Mouse (Mus musculus): ENCODE data around the gene Xlr5a.
"Not testable (repeated sequence)": the region's sequence is repeated elsewhere in the genome, so short reads cannot be mapped to it uniquely, and the experiment has no call there.

Xlr5a gene

DNA sequence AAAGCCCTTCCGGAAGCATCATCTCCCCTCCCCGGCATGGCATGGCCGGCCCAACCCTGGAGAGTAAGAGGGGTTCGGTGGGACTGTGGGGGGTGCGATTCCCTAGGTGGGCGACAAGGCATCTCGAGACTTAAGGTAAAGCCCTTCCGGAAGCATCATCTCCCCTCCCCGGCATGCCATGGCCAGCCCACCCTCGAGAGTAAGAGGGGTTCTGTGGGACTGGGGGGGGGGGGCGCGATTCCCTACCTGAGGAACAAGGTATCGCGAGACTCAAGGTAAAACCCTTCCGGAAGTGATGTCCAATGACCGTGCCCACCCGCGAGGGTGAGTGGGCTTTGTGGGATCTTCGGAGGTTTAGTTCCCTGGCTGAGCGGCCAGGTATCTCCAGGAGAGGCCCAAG lies 144.3 kb downstream of the Xlr5a start, which contains the start of gene Xlr5b:
Gene Xlr5b (plus strand): TSS at position 301 of the 400 bp plus-strand sequence.
- not testable (repeated sequence) for DNase-seq (ENCODE audit: low read depth, low spot score)

DNA sequence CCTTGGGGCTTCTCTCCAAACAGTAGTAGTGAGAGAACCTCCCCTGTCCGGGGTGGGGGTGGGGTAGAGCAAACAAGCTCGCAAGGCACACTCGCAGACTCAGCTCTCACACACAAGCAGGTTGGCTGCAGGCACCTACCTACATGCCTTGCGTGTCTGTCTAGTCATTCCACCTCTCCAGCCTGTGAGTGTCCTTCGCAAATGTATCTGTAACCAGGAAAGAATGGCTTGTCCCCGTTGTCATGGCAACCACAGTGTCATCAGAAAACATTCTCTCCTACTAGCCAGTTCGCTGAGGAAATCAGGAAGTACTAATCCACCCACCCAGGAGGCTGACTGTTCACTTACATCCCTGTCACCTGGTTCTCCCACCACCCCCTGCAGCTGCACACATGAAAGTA lies 149.6 kb downstream of the Xlr5a start:
- DNase-seq (ENCODE audit: low read depth, low spot score) = not testable (repeated sequence)

DNA sequence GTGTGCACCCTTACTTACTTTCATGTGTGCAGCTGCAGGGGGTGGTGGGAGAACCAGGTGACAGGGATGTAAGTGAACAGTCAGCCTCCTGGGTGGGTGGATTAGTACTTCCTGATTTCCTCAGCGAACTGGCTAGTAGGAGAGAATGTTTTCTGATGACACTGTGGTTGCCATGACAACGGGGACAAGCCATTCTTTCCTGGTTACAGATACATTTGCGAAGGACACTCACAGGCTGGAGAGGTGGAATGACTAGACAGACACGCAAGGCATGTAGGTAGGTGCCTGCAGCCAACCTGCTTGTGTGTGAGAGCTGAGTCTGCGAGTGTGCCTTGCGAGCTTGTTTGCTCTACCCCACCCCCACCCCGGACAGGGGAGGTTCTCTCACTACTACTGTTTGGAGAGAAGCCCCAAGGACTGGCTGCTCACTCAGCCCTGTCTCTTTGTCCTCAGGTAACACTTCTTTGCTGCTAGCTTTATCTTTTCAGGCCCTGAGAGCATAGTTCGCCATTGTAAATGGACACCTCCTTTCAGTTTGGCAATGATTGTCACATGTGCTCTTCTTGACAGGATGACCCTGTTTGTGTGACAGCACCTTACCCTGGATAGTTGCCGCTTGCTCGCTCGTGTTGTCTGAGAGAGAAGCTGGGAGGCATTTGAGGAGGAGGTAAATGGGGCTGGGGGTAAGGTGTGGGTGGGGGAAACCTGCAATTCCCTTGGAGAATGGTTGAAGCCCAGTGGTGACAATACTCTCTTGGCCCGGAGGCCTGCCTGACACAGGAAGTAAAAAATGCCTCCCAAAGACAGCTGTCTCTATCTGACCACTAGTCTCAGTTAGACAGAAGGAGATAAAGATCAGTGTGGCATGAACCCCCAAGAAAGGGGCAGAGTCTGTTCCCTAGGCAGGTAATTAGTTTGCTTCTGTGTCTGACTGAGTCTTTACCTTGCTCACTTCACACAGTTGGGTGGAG lies 169.6 kb downstream of the Xlr5a start:
- DNase-seq (ENCODE audit: low read depth, low spot score) = not testable (repeated sequence)

DNA sequence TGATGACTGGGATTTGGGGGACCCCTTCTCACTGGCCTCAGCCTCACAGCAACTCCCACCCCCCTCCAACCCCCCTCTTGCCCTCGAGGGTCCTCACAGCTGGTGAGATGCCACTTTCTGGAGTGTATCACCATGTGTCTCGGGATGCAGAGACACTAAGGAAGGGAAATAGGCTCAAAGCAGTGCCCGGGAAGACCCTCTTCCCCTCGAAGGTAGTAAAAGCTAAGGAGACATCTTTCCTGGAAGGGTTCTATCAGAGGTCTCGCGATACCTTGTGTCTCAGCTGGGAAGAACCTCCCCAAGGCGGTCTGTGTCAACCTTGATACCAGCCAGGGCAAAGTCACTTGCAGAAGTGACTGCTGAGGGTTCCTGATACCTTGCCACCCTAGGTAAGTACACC lies 176.0 kb downstream of the Xlr5a start, which contains the start of gene Gm14685:
Gene Gm14685 (plus strand): TSS at position 301 of the 400 bp plus-strand sequence.
- DNase-seq (ENCODE audit: low read depth, low spot score) = not testable (repeated sequence)

DNA sequence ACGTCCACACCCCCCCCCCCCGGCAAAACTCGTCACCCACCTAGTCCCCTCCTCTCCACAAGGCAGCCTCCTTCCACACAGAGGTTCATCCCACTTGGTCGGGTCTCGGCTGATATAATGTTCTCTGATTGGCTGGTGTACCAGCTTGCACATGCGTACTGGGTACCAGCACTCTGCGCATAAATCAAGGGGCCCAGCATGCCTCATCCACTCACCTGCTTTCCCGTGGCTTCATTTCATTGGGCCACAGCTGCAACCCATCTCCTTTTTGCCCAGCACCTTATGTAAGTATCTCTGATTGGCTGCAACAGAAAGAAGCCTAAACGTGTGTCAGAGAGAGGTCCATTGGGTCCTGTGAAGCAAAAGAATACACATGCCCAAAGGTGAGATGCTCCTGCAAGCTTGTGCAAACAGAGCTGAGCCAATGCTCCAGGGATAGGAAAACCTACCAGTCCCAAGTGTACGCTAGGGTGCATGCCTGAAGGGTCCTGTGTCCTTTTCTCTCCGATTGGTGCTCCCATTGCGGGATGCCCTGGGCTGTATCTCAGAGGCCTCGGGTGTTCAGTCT lies 195.8 kb downstream of the Xlr5a start, which contains the start of gene Xlr3a:
Gene Xlr3a (minus strand): TSS at position 155 of the 568 bp plus-strand sequence.
- DNase-seq (ENCODE audit: low read depth, low spot score) = peak; percentile 4

DNA sequence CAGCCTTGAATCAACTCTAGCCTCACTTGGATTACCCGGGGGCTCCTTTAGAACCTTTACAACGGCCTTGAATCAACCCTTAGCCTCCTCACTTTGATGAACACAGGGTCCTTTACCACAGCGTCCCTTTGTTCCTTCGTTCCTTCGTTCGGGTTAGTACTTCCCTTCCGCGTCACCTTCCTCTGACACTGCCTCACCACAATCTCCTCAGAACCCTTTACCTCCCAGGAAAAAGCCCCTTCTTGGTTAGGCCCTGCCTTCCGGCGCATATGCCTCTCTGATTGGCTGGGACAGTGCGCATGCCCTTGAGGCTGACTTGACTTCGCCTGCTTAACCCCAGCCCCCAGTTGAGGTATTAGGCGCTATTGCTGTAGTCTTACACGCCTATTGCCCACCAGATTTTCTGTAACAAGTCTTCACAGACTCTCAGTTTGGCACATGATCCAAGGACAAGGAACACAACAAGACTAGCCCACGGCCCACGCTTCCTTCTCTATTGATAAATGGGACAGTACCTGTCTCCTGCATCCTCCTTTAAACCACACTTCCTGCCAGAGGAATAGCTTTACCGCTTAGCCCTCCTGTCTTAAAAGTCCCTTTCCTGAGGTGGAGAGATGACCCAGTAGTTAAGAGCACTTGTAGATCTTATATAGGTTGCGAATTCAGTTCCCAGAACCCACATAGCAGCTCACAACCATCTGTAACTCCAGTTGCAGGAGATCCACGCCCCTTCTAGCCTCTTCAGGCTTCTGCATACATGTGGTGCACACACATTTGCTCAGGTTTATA lies 210.3 kb downstream of the Xlr5a start, which contains the start of gene Xlr4a:
Gene Xlr4a (minus strand): TSS at position 212 of the 789 bp plus-strand sequence.
- peak; percentile 67 for DNase-seq (ENCODE audit: low read depth, low spot score)

DNA sequence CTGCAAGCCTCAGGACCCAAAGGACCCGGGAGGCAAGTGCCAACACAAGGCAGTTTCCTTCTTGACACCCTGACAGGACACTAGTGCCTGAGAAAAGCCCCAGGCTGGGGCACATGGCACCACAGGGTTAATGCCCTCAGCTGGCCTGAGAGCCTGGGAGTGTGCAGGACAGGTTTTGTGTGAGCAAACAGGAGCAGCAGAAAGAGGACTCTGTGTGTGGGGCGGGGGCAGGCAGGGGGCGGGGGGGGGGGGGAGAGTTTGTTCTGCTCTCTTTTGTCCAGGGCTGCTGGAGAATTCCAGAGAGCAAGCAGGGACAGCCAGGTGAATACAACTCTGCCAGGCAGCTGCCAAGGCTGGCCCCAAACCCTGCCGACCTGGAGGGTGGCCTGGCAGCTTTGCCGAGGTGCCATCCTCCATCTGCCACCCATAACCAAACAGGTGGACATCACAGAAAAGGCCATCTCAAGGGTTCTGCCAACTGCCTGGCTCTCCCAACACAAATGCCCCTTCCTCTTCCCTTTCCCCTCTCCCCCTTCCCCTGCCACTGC lies 225.9 kb downstream of the Xlr5a start:
- DNase-seq (ENCODE audit: low read depth, low spot score) = not testable (repeated sequence)

DNA sequence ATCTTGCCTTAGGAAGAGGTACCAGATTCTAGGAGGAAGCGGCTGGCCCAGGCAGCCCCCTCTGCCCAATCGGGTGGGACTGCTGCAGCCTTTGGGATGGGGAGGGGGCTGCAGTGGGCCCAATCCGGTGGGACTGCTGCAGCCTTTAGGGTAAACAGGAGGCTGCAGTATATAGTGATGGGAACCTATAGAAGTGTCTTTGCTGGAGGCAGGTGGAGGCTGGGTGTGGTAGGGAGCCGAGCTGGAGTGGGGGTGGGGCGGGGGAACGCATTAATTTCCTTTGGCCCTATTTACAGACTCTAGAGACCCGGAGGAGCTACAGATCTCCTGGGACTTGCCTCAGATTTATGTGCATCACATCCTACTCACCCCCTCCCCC lies 228.4 kb downstream of the Xlr5a start, which contains the start of gene Pnma3:
Gene Pnma3 (plus strand): TSS at position 373 of the 379 bp plus-strand sequence.
- DNase-seq (ENCODE audit: low read depth, low spot score) = no peak

DNA sequence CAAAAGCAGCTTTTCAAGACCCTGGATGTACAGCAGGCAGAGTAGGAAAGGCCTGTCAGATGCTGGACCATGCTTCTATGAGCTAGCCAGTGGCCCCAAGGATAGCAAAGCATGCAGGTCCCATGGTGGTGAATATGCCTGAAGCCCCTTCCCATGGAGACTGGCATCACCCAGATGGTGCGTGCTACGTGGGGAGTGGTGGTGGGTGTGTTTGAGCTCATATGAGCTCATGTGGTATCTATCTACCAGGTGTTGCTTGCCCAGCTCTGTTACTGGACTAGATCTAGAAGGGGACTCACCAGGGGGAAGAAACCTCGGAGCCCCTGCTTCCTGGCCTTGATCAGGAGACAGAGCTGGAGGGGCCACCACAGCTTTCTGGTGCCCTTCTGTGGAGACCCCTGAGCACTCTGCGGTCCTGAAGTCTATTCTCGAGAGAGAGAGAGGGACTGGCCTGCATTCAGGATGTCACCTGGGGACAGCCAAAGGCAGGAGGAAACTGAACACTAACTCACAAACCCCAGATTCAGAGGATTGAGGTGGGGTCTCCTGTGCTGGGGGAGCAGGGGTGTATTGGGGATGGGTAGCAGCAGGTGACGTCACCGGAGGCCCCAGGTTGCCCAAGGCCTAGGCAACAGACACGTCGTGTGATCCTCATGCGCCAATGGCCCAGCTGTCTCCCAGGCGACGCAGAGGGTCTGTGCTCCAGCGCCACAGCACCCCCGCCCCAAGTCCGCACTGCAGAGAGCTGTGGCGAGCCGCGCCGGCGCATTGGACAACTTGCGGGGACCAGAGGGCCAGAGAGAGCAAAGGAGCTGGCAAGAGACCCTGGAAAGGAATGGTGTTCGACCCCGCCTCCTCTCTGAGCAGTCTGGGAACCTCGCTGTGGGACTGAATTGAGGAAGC lies 229.0 kb downstream of the Xlr5a start:
- DNase-seq (ENCODE audit: low read depth, low spot score) = no peak

DNA sequence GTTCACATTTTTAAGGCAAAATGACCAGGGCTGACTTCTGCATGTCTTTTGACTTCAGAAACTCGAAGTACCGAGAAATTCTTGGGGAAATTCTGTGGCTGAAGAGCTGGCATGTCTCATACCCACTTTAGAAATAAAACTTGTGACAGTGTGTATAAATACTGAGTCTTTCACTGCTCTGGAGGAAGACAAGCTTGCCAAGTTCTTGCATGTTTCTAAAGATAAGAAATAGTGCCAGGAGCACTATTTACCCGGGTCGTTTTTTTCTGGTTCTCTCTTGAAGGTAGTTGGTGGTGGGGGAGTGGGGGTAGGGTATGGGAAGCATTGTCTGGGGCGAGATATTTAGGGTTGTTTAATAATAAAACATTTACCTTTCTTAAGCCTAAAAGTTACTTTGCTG lies 230.5 kb downstream of the Xlr5a start:
- DNase-seq (ENCODE audit: low read depth, low spot score) = no peak

DNA sequence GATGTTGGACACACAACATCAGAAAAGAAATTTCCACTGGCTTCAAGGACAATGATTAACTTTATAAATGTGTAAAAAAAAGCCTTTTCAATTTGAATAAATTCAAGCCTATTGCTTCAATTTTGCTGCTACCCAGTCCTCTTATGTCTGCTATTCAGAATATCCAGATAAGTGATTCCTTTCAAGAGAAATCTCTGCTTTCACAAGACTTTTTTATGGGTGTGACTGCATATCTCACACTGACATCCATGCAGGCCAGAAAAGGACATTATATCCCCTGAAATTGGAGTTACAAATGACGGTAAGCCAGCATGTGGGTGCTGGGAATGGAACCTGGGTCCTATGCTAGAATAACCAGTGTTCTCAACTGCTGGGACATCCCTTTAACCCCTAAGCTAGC lies 231.2 kb downstream of the Xlr5a start:
- DNase-seq (ENCODE audit: low read depth, low spot score) = no peak
